Mouse (Mus musculus) intestine, embryonic 16.5 days (tissue): ENCODE measurements around the gene Myh9. TPM values are rescaled to one million over a fixed set of nuclear protein-coding genes. Genes with fewer than 3 reads are reported as not detected.

Source experiments
- ATAC-seq: fragments of 200-750 bp; cut with Nextera tagmentation; 2 replicates; pipeline ENCODE4 v1.8.0; 2017; ENCODE audit warnings: moderate TSS enrichment, moderate library complexity
- H3K27ac ChIP-seq: fragments of 300-500 bp; sonication (generic); 2 replicates; pipeline ENCODE4 v1.5.1; 2014; ENCODE audit warnings: mild to moderate bottlenecking, low read length
- H3K27me3 ChIP-seq: fragments of 300-500 bp; sonication (generic); replicated peaks from 2 replicates; pipeline ENCODE4 v1.6.1; 2014; ENCODE audit warnings: low read length, control low read depth, mixed read lengths; ENCODE audit not compliant: control insufficient read depth, insufficient read depth
- H3K36me3 ChIP-seq: fragments of 300-500 bp; sonication (generic); 2 replicates; pipeline ENCODE4 v1.6.1; 2014; ENCODE audit warnings: low read length, control low read depth; ENCODE audit not compliant: control insufficient read depth, insufficient read depth
- H3K4me1 ChIP-seq: fragments of 300-500 bp; sonication (generic); 2 replicates; pipeline ENCODE4 v1.6.1; 2014; ENCODE audit warnings: low read length, control low read depth, mixed read lengths; ENCODE audit not compliant: control insufficient read depth, insufficient read depth
- H3K4me2 ChIP-seq: fragments of 300-500 bp; sonication (generic); 2 replicates; pipeline ENCODE4 v1.6.1; 2014; ENCODE audit warnings: low read depth, low read length, control low read depth
- H3K4me3 ChIP-seq: fragments of 300-500 bp; sonication (generic); 2 replicates; pipeline ENCODE4 v1.5.1; 2014; ENCODE audit warnings: mild to moderate bottlenecking, low read length
- H3K9ac ChIP-seq: fragments of 300-500 bp; sonication (generic); 2 replicates; pipeline ENCODE4 v1.6.1; 2014; ENCODE audit warnings: low read depth, low read length
- H3K9me3 ChIP-seq: fragments of 300-500 bp; sonication (generic); 2 replicates; pipeline ENCODE4 v1.6.1; 2016; ENCODE audit warnings: low read length, control low read depth; ENCODE audit not compliant: control insufficient read depth
- WGBS: fragments of 180-500 bp; shearing (Covaris S2); extraction: QIAGEN DNeasy Blood & Tissue Kit; methylation state at CpG from one replicate; pipeline ENCODE4 v1.1.7; 2014; 5-methylcytosine and 5-hydroxymethylcytosine counted together
- polyA plus RNA-seq: library from polyadenylated mRNA; unstranded; fragments of >200 nt; fragmentation: Nextera tagmentation; extraction: Ambion mirVana; gene quantifications from 2 replicates; pipeline ENCODE4 v1.2.1, GENCODE M21; 2015

Myh9 gene
- polyA plus RNA-seq, 1 experiment from 2014 or later = 39.1 TPM

GRCm38 (mm10) chr15:77827794-77828193 lies 14.2 kb downstream of the Myh9 start:
- Histone ChIP-seq H3K9ac (peak overlapping the region; percentile 18; the same call in 1 of the 2 replicates), H3K9me3 (no peaks in the 10 kb centered on the region), H3K27ac (peak overlapping the region; percentile 66), H3K4me1 (peaks cover 77% of the 10 kb centered on the region), H3K4me2 (no peak overlapping the region), H3K27me3 (no peaks in the 10 kb centered on the region), H3K36me3 (no peaks in the 10 kb centered on the region; the same call in 1 of the 2 replicates), H3K4me3 (no peak overlapping the region)
- WGBS = 16% methylated on average over 6 of the region's 6 CpGs
- ATAC-seq = no peak

- no peak overlapping the region for H3K4me3 ChIP-seq
- no peaks in the 10 kb centered on the region for H3K27me3 ChIP-seq
- no peaks in the 10 kb centered on the region; the same call in 1 of the 2 replicates for H3K36me3 ChIP-seq
- H3K4me1 ChIP-seq = peaks cover 77% of the 10 kb centered on the region
- H3K27ac ChIP-seq = no peak overlapping the region
- 26% methylated on average over 7 of the region's 7 CpGs for WGBS
- H3K9me3 ChIP-seq = no peaks in the 10 kb centered on the region
- no peak for ATAC-seq
- H3K4me2 ChIP-seq = no peak overlapping the region
- peak overlapping the region; percentile 18; the same call in 1 of the 2 replicates for H3K9ac ChIP-seq
Measured at GRCm38 (mm10) chr15:77827379-77827778, 14.6 kb downstream of the Myh9 start.

GRCm38 (mm10) chr15:77825382-77825781 lies 16.6 kb downstream of the Myh9 start:
- Histone ChIP-seq H3K9me3 (no peaks in the 10 kb centered on the region), H3K27ac (no peak overlapping the region), H3K36me3 (no peaks in the 10 kb centered on the region; the same call in 1 of the 2 replicates), H3K4me3 (no peak overlapping the region), H3K9ac (no peak overlapping the region), H3K4me2 (no peak overlapping the region), H3K27me3 (no peaks in the 10 kb centered on the region), H3K4me1 (peaks cover 77% of the 10 kb centered on the region)
- no peak for ATAC-seq
- WGBS = 81% methylated on average over 1 of the region's 1 CpGs

- peaks cover 79% of the 10 kb centered on the region for H3K4me1 ChIP-seq
- ATAC-seq = no peak
- peak overlapping the region; percentile 38; the same call in 1 of the 2 replicates for H3K27ac ChIP-seq
- H3K4me2 ChIP-seq = no peak overlapping the region
- H3K9ac ChIP-seq = 0 out of 2 replicates have a peak overlapping the region, but pooled peaks have one; percentile 7
- H3K27me3 ChIP-seq = no peaks in the 10 kb centered on the region
- H3K36me3 ChIP-seq = no peaks in the 10 kb centered on the region
- no peak overlapping the region for H3K4me3 ChIP-seq
- H3K9me3 ChIP-seq = no peaks in the 10 kb centered on the region
- WGBS = 83% methylated on average over 1 of the region's 1 CpGs
Measured at GRCm38 (mm10) chr15:77824321-77824720, 17.7 kb downstream of the Myh9 start.

- ATAC-seq = no peak
Measured at GRCm38 (mm10) chr15:77823634-77824033, 18.3 kb downstream of the Myh9 start.

GRCm38 (mm10) chr15:77823196-77823595 lies 18.8 kb downstream of the Myh9 start:
- H3K4me1 ChIP-seq = peaks cover 85% of the 10 kb centered on the region
- H3K27me3 ChIP-seq = no peaks in the 10 kb centered on the region
- WGBS = 40% methylated on average over 6 of the region's 6 CpGs
- ATAC-seq = no peak
- H3K36me3 ChIP-seq = no peaks in the 10 kb centered on the region
- no peak overlapping the region for H3K9ac ChIP-seq
- H3K9me3 ChIP-seq = no peaks in the 10 kb centered on the region
- H3K4me2 ChIP-seq = peak overlapping the region; percentile 26; the same call in 1 of the 2 replicates
- no peak overlapping the region for H3K4me3 ChIP-seq
- peak overlapping the region; percentile 75 for H3K27ac ChIP-seq

More at GRCm38 (mm10) chr15:77823634-77824033, 18.3 kb downstream of the Myh9 start:
- peak overlapping the region; percentile 75 for H3K27ac ChIP-seq
- H3K9me3 ChIP-seq = no peaks in the 10 kb centered on the region
- no peaks in the 10 kb centered on the region for H3K27me3 ChIP-seq
- H3K4me3 ChIP-seq = no peak overlapping the region
- H3K36me3 ChIP-seq = no peaks in the 10 kb centered on the region
- no peak overlapping the region for H3K9ac ChIP-seq
- H3K4me2 ChIP-seq = peak overlapping the region; percentile 26
- 38% methylated on average over 3 of the region's 3 CpGs for WGBS
- H3K4me1 ChIP-seq = peaks cover 86% of the 10 kb centered on the region

GRCm38 (mm10) chr15:77822671-77823070 lies 19.3 kb downstream of the Myh9 start:
- ATAC-seq = no peak
- no peak overlapping the region for H3K4me3 ChIP-seq
- peak overlapping the region; percentile 78 for H3K27ac ChIP-seq
- 56% methylated on average over 2 of the region's 2 CpGs for WGBS
- H3K36me3 ChIP-seq = no peaks in the 10 kb centered on the region
- H3K4me1 ChIP-seq = peaks cover 85% of the 10 kb centered on the region
- H3K27me3 ChIP-seq = no peaks in the 10 kb centered on the region
- H3K4me2 ChIP-seq = peak overlapping the region; percentile 15; the same call in 1 of the 2 replicates
- no peaks in the 10 kb centered on the region for H3K9me3 ChIP-seq
- peak overlapping the region; percentile 34 for H3K9ac ChIP-seq

GRCm38 (mm10) chr15:77822057-77822466 lies 19.9 kb downstream of the Myh9 start:
- Histone ChIP-seq H3K9ac (peak overlapping the region; percentile 34), H3K27ac (peak overlapping the region; percentile 78), H3K4me1 (peaks cover 85% of the 10 kb centered on the region), H3K27me3 (no peaks in the 10 kb centered on the region), H3K4me2 (peak overlapping the region; percentile 39; the same call in 1 of the 2 replicates), H3K36me3 (no peaks in the 10 kb centered on the region; the same call in 1 of the 2 replicates), H3K9me3 (no peaks in the 10 kb centered on the region), H3K4me3 (no peak overlapping the region)
- peak; percentile 93 for ATAC-seq
- WGBS = 48% methylated on average over 5 of the region's 5 CpGs

GRCm38 (mm10) chr15:77821424-77821823 lies 20.6 kb downstream of the Myh9 start:
- no peak overlapping the region for H3K4me3 ChIP-seq
- H3K4me2 ChIP-seq = peak overlapping the region; percentile 39; the same call in 1 of the 2 replicates
- H3K27me3 ChIP-seq = no peaks in the 10 kb centered on the region
- peak overlapping the region; percentile 41 for H3K9ac ChIP-seq
- no peaks in the 10 kb centered on the region; the same call in 1 of the 2 replicates for H3K36me3 ChIP-seq
- peak; percentile 11 for ATAC-seq
- no peaks in the 10 kb centered on the region for H3K9me3 ChIP-seq
- peak overlapping the region; percentile 78 for H3K27ac ChIP-seq
- WGBS = 21% methylated on average over 7 of the region's 7 CpGs
- peaks cover 89% of the 10 kb centered on the region for H3K4me1 ChIP-seq
